Mouse (Mus musculus) bone marrow macrophage, adult 2 months (primary cell): ENCODE results near the gene Nr4a1.

Source experiments
- CTCF ChIP-seq: IDR thresholded peaks from 2 replicates; pipeline ENCODE4 v1.5.1; 2012; ENCODE audit warnings: low read depth, mild to moderate bottlenecking, low read length, moderate library complexity
- POLR2A ChIP-seq: IDR thresholded peaks from 2 replicates; pipeline ENCODE4 v1.6.1; 2012; ENCODE audit warnings: mild to moderate bottlenecking, low read depth, low read length, borderline replicate concordance

DNA sequence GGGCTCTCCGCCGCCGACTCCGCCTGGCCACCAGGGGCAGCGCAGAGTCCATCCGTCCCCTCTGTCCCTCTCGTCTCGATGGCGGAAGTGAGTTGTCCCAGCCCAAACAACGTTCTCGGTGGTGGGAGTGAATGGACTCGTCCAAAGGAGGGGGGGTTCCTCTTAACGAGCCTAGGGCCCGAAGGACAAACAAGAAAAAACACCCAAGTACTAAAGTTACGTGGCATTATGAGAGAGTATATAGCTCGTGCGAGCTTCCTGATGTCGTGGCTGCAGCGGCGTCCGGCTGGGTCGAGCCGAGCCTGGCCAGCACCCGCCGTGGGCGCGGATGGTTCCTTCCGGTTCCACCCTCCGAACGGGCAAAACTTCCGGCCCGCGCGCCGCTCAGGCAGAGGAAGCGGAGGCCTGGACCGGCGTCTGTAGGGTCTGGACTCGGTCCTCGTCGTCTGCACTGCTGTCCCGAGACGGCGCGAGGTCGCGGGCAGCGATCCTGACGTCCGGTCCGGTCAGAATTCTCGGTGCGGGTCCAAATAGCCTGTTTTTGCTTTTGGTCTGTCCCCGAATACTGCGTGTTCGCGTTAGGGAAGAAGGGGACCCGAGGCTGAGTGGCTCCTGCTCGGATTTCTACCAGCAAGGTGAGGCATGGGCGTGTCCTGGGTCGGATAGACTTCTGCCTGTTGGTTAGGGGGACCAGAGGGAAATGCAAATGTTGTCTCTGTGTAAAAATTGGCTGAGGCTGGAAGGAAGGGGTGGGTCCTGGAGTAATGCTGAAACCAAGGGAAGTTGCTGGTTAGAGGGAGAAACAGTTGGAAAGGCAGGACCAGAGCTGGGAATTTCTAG is 30.1 kb downstream of the Nr4a1 start, which contains the start of gene Atg101:
- no peak for TF ChIP-seq POLR2A
- TF ChIP-seq CTCF: peak; percentile 72
